Mouse (Mus musculus) urinary bladder, postnatal 10 days (tissue): Measurements from ENCODE around the gene Metrnl.

Experiments
- DNase-seq: peaks from one replicate; pipeline ENCODE4 v3.0.0; 2022; ENCODE audit warnings: low spot score

Metrnl gene

DNA sequence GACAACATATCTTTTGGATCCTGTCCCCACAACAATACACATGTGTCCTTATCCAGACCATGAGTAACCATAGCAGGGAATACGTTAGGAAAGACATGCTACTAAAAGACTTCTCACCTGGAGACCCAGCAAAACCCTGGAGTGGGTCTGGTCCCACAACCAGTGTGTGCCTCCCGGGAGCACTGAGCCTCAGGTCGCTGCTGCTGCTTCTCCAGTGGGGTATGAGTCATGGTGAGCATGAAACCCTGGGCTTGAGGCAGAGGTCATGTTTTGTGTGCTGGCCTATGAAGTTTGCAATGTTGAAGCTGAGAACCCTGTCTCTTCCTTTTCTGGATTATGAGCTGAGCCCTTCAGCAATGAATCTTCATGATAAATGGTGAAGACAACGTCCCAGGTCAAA, 15.3 kb upstream of the Metrnl start:
- no peak for DNase-seq

DNA sequence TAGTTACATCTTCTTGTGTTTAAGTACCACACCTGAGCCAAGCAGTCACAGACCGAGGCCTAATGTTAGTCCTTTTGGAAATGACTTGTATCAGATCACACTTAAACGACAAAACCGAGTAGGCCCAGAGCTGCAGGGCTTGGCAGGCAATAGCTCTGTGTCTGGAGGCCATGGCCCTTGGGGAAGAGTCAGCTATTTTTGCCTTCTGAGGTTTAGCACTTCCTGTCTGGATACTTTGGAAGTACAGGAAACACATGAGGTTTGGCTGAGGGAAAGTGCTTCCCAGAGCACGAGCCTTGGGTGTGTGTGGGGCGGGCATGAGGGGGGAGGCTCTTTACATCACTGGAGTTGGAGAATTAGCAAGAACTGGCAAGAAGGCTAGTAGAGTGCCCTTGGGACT, 14.7 kb upstream of the Metrnl start:
- no peak for DNase-seq

DNA sequence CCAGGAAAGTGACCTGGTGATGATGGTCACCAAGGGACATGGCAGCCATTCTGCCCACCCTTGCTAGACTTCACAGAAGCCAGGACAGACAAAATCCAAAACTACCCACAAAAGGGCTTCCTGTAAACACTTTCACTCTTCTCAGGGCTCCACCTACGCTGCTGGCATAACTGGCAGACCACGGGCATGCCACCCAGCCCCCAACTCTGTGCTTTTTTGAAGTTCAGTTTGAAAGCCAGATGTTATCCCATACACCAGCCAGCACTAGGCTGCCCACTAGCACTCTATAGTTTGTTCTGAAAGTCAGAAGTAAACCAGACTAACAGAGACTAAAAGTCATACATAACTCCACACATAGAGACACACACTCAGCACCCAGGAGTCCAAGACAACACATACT, 13.3 kb upstream of the Metrnl start:
- no peak for DNase-seq

DNA sequence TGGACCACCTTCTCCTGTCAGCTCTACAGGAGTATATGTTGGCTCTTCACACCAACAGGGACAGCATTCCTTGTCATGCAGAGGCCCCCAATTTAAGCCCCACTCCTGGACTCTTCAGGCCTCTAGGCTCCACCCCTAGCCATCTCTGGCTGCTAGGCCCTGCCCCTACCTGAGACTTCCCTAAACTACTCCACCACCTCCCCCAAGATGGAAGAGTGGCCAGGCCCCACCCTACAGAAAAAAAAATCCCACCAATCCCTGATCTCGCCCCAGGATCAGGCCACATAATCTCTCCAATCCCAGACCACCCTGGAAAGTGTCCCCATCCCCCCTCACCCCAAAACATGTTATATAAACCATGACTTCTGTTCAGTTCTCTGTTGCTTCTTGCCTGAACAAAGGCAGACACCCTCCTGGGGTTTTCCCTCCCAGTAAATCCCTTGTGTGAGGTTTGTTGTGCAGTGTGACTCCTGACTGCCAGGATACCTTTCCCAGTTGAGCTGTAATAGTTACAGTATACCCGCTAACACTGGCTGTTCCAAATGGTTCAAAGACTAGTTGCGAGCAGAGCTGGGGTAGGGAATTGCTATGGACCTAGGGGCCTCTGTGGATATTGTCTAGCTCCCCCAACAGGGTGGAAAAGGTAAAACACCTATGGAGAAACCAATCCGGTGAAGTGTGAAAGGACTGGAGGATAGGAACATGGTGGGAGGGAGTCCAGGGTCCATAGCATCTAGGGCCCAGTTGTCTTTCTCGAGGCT, 5.9 kb upstream of the Metrnl start:
- no peak for DNase-seq

DNA sequence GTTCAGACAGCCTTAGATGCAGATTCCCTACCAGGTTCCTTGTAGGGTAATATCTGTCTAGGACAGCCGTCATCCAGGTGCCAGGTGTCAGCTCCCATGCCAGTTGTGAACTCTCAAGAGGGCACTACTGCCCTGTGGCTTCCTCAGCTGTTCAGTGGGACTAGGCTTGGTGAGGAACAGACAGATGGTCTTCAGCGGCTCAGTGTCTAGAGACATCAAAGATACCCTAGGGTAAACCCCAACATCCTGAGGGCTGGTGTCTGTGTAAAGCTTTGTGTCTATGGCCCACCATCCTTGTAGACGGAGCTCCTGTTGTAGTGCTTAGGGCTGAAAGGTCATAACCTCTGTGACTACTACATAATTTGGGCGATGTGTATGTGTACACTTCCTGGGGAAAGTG, 4.1 kb upstream of the Metrnl start:
- DNase-seq: no peak

DNA sequence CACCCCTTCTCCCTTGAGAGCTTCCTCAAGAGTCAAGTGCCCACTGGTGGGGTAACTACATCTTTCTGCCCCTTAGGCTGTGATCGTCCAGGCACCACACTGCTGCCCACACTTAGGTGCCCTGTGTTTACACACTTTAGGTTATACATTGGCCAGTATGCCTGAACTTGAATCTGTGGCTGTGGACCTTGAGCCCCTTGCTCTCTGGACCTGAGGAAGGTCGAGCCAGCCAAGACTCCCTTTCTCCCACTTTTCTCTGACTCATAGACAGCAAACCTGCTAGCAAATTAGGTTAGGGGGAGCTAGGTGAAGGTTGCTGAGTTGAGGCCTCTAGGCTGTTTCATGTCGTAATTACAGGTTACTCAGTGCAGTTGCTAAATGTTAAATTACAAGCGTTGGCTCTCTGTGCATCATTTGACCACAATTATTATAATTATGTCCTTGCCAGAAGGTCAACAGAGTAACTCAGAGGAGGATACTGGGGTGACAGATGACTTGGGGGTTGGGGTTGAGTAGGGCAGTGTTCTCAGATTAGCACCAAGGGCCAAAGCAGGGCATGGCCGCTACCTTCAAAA, 2.9 kb upstream of the Metrnl start:
- DNase-seq: no peak

DNA sequence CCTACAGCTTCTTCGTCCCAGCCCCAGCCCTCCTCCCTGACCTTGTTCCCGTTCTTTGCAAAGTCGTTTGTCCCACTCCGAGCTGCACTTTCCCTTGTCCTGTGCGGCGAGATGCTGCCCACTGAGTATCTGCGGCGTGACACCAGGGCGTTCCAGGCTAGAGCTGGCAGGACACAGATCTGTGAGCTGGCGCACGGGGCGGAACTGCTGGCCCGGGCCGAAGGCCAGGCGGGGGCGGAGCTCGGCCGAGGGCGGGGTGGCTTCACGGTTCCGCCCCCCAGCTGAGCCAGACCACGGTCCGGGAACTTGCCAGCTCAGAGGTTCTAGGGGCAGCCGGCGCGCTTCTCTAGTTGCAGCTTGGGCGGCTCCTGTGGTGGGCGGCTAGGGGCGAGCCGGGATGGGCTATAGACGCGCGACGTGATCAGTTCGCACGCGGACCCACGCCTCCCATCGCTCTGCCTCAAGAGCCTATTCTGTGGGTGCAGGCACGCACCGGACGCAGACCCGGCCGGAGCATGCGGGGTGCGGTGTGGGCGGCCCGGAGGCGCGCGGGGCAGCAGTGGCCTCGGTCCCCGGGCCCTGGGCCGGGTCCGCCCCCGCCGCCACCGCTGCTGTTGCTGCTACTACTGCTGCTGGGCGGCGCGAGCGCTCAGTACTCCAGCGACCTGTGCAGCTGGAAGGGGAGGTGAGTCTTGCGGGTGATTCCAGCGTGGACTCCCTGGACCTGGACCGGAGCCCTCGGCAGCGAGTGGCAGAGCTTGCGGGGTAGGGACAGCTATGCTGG, 959 bp downstream of the Metrnl start:
- DNase-seq: peak; percentile 66

DNA sequence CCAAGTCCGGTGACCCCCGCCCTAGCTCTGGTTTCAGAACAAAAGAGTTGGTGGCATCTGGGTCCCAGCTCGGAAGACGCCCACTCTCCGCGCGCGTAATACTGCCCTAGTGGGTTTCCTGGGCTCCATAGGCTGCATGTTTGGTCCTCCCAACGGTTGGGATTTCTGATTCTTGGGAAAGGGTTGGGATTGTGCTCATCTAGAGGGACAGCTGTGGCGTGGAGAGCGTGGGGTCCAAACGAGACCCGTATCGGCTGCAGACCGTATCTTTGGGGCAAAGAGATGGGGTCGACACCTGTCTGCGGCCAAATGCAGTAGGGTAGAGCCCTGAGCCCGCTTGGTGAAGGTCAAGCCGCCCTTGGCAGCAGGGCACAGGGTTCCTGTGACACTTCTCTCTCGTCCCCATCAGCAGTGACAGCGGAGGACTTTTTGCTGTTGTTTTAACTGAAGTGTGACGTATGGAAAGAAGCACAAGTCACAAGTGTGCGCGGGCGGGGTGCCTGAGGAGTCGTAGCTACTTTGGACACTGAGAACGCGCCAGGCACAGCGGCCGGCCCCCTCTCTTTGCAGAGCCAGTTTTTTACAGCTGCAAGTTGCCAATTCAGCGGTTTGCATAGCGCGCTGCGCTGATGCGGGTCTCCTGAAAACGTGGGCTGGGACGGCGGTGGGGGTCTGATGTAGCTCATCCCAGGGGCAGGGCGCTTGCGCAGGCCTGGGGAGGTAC, 1.7 kb downstream of the Metrnl start:
- no peak for DNase-seq

DNA sequence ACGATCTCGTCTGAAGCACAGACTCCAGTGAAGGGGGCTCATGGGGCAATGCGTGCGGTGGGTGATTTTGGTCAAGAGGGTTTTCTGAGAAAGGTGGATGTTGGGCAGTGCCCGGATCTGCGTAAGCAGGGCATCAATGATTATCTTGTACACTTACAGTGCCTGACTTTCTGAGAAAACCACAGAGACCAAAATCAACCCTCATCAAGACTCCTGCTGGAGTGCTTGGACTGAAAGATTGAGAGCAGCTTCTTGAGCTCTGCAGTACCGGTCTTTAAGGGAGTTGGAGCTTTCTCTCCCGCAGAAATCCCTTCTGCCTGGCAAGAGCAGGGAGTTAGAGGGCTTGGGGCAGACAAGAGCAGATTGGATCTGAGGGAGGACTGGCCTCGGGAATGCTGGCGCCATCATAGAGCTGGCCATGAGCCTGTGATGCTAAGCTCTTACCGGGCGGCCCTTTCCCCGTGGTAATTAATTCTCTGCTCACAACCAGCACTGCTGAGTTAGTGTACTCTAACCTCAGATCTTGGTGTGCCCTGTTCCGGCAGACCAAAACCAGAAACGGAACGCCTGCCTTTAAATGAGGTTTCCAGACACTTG, 2.4 kb downstream of the Metrnl start:
- no peak for DNase-seq

DNA sequence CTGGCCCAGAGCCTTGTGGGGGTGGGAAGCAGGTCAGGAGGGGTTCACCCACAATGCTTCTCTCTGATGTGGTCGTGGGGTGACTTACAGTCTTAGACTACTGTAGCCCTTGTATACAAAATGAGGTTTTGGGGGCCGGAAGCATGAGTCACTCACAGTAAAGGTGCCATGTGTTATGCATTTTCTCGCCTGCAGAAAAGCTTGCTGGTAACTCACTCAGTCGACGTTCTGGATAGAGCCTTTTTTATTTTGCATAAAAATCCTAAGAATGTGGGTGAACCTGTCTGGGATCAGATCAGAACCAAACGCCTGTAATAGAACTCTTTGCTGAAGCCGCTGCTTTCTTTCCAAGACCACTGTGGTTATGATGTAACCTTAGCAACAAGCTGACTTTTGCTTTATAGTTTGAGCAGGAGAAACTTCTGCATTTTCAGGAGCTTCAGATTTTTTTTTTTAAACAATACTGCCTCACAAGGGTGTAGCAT, 5.2 kb downstream of the Metrnl start:
- no peak for DNase-seq

DNA sequence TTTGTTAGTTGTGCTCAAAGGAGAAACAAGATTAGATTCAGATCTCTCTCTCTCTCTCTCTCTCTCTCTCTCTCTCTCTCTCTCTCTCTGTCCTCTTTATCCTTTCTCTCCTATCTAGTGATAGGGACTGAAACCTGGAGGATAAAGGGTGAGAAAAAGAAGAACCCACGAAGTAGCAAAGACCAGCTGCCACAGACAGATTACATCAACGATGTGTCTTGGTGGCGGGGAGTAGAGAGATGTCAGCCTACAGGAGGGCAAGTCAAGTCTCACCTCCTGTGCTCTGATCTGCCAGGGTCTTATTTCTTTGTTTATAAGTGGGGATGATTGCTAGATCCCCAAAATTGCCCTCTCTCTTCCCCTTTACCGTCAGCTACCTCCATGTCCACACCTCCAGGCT, 7.9 kb downstream of the Metrnl start:
- no peak for DNase-seq

DNA sequence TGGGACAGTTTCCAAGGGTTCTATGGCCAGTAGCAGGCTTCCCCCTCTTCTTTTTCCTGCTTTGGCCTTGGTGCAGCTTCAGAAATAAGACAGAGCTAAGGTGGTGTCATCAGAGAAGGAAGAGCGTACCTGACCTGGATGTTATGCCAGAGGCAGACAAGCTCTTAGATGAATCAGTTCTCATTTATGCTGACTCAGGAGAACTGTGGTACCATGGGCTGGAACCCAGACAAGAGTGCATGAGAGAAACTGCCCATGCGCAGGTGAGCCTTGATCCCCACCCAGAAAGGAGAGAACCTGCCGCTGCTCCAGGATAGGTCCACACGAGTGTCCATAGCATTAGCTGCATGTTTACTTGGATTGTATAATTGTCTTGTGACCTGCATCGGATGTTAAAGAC, 8.9 kb downstream of the Metrnl start:
- no peak for DNase-seq

DNA sequence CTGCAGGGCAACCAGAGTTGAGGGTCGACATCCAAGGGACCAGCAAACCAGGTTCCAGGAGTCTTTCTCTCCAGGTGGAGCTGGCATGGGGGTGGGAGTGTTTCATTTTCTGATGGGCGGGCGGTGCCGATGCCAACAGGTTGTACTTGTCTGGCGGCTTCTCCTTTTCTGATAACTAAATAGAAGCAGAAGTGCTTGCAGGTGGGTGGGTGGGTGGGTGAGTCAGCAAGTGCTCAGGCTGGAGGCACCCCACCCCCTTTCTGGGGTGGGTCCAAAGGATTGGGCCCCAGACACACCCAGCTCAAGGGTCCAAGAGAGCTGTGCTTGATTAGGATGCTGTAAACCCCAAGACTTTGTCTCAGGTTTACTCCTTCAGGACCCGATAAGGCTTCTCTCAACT, 11.6 kb downstream of the Metrnl start:
- DNase-seq: no peak

DNA sequence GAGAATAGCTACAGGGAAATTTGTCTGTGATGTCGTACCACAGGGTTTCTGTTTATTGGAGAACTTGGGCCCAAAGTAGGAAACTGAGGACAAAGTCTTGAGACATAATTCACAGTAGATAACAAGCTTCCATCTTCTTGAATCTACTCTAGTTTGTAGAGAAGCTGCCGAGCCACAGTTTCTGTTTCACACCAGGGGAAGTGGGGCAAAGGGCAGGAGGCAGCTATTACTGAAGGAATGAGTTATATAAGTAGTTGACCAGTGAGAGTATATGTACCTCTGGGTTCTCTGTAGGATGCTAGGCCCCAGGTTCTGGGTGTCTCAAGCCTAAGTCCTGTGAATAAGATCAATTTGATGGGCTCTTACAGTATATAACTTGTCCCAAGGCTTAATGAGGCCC, 12.2 kb downstream of the Metrnl start:
- no peak for DNase-seq

DNA sequence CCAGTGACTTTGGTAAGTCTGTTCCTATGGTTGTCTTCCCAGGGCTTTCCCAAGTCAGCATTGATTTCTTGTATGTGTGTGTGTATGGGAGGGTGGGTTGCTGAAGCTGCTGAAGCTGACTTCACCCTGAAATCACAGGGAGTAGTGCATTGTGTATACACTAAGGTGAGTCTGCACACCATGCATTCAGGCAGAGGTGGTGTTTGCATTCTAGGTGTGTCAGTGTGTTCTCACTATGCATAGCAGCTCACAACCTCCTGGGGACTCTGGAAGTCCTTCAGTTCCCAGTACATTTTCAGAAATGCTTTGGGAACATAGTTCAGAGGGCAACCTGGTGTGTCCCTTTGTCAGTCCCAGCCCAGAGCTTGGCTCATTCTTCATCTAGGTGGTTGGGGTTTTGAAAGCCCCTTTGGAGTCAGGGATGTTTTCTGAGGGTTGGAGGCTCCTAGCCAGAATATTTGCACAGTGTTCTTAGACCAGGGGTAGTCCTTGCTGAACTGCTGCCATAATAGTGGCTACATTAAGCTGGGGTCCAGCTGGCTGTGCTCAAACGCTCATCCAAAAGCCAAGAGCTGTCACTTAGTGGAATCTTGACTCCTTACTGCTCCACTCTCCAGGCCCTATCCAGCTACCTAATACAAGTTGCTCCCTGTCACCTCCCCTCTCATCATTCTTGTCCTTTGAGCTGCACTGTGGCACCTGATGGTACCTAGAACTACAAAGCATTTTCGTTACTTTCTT, 13.6 kb downstream of the Metrnl start:
- no peak for DNase-seq

DNA sequence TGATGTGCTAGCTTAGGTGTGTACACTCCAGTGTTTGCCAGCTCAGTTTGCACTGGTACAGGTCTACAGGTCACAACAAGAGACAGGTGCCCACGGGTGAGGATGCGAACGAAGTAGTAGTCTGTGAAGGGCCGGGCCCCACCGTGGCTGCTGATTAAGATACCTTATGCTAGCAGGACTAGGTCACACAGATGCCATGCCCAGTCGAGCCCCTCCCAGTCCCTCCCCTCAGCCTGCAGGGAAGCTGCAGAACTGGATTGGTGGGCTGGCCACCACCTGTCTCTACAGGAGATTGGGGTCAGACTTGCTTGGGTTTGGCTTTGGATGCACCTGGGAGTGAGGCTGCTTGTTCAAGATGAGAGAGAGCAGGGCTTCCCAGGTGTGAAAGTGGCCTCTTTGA, 16.4 kb downstream of the Metrnl start:
- no peak for DNase-seq

DNA sequence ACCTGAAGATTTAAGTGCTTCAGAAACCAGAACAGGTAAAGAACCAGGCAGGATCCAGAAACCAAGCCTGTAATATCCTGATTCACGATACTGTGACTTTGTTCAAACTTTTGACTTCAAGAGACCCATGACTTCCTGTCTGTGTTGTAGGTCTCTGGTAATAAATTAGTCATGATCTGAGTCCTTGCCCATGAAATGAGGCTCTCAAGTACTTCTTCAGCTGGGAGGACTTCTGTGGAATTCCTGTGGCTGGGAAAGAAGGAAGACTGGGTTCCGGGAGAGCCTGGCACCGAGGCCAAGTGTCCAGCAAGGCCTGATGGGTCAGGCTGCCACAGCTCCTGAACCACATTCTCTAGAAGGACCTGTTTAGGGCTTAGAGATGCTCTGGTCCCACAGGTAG, 19.4 kb downstream of the Metrnl start:
- DNase-seq: no peak

DNA sequence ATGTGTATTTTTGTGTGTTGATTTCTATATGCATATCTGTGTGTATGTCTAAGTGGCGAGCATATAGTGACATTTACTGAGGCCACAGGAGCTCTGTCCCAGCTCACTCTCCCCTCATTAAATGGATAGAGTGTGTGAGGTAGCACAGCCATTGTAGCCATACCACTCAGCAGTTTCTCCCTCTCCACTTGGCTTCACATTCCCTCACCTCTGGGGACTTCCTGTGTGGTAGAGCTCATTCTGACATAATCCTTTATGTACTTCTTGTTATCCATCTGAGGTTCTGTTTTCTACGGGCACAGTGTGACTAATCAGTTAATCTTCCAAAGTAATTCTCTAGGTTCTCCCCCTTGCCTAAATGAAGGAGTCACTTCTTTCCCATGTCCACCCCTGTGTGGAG, 21.1 kb downstream of the Metrnl start:
- no peak for DNase-seq

DNA sequence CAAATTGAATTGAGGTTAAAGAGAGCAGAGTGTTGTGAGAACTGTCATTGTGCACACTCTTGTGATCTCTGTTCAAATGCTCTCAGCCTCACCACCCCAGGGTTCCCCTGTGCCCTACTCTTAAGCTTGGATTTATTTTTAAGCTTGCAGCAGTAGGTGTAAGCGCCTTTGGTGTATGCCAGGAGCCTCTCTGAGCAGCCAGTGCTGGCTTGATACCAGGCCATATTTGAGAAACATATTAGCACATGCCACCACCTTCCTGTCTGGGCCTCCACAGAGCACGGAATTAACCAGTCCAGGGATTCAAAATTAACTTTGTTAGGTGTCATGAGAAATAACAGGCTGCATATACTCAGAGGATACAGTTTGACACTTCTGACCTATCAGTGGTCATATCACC, 25.3 kb downstream of the Metrnl start:
- DNase-seq: no peak

DNA sequence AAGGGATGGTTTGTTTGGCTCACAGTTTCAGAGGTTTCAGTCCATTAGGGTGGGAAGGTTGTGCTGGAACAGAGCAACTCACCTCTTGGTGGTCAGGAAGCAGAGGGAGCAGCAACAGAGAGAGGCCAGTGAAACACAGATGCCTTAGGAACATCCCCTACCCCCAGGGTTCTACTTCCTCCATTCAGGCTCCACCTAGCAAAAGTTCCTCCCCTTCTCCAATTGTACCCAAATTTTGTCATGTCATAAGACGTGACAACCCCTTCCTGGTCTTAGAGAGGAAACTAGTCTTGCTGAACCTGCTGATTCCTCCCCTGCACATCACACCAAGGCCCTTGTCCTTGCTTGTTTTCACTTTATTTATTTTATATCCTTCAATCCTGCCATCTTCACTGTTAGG, 32.8 kb downstream of the Metrnl start:
- DNase-seq: no peak

DNA sequence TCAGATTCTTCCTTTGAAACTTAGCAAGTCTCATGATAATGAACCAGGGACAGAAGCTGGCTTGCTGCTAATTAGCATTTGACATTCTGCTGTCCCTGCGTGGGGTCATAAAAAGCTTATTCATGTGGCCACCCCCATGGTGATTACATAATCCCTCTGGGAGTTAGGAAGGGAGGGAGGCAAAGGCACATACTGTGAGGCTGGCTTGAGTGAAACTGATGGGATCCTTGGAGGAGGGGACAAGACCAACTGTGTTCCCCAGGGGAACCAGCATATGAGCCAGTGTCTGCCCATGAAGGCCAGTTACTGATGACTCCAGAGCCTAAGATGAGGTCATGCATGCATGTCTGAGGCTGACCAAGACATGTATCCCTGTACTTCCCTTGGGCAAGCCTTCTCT, 33.5 kb downstream of the Metrnl start:
- no peak for DNase-seq

DNA sequence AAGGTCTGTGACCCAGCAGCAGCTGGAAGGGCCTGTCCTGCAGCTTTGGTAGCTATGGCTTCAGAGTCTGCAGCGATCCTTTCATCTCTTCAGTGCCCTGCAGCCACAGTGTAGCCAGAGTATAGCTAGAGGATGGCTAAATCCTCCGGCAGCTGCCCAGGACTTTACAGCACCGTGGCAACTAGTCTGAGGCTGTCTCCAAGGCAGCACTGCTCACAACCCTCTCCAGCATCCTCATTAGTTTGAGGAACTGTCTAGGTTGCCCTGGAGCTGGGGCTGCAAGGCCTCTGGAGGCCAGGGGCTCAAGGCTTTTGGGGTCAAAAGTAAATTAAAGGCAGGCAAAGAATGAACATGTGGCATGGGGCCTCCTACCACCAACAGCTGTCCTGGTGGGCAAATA, 37.3 kb downstream of the Metrnl start:
- DNase-seq: no peak
